Mouse (Mus musculus): ENCODE data around the gene Hist1h2bk.

Hist1h2bk gene

DNA sequence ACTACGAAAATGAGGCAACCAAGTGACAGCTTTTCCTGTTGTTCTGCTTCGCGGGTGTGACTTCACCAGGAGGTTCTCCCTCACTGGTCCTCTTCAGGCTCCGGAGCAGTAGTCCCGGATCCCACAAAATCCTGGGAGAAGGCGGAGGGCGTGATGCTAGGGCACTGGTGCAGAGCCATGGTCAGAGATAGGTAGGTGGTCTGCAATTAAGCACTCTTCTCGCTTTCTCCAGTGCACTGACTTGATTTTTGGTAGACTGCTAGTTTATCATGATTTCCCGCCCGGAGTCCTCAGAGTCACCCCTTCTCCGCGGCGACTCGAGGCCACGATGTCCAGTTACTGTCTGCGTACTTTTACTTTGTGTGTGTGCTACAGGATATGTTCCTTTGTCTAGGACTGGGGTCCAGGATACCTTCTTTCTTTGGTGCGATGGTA is 21.2 kb upstream of the Hist1h2bk start:
- peak; percentile 9 for DNase-seq (ENCODE audit: low spot score)

DNA sequence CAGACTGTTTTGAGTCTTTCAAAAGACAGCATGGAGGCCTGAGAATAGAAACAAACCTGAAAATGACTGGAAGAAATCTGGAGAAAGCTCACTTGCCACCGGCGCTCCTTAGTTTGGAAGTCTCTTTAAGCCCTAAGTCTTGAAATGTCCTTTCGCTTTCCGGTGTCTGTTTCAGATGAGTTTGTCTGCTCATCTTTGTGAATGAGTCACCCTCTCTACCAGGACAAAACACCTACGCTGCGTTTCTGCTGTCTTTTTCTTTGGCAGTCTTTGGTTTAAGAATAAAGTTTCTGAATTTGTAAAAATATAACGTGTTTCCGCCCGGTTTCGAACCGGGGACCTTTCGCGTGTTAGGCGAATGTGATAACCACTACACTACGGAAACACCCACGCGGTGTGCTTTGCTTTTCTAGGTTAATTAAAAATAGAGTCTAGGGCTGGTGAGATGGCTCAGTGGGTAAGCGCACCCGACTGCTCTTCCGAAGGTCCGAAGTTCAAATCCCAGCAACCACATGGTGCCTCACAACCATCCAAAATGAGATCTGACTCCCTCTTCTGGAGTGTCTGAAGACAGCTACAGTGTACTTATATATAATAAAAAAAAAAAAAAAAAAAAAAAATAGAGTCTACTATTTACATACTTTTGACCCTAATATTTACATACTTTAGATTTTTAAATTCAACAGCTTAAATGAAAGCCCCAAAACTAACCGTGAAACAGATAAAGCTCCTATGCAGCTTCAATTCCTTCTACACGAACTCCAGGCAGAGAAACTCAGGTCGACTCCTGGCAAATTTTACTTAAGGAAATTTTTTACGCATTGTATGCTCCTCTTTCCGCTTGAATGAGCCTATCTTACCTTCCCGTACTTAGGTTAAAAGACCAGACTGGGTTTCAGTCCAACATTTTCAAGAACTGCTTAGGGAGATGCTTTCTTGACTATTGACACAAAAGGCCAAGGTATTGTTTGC is 19.9 kb upstream of the Hist1h2bk start:
- peak; percentile 93 for DNase-seq (ENCODE audit: low spot score)

DNA sequence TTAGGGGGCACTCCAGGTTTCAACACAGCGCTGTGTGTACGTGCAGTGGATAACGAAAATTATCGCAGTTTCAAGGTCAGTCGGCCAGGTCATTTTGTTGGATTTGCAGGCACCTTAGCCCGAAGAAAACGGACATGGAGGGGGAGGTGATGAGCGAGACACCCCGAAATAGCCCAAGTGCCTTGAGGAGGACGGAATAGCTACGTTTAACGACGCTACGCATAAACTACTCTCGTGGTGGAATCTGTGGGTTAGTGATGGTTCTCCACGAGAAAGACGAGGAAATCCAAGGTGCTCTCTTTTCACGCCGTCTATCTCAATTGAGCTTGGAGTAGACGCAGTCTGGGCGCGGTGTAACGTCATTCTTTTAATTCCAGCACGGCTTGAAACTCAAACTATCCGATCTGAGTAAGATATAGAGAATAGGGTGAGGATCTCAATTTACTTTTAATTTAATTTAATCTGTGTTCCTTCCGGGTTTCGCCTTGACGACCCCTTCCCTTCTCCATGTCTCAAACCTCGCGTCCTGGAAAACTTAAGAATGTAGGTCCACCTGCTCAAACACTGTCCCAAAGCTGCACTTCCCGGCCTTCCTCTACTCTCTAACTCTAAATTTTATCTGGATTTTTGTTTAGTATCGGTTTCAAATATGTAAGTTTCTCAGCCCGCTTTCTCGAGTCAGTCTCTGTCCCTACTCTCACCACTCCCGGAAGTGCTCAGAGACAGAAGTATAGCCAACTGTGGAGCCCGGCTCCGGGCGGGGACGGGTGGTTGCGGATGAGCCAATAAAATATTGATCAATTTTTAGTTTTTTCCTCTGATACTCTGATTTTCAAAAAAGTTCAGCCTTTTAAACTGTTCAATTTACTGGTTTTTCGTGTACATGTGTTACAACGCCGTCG is 15.5 kb upstream of the Hist1h2bk start:
- DNase-seq (ENCODE audit: low spot score), result peak; percentile 40

DNA sequence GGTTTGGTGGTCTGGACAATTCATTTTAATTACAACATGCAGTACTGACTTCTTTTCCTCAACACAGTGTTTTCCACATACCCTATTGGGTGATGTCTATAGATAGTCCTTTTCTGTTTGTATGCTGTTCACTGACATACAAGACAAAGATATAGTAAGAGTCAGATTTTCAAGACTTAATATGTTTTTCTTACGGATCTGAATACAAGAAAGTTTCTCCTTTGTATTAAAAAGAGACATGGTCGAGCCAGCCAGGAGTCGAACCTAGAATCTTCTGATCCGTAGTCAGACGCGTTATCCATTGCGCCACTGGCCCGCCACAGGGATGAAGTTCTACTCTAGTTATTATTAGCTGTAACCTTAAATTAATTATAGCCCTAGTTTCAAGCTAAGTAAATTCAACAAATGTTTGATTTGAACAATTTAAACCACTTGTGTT is 14.8 kb upstream of the Hist1h2bk start:
- DNase-seq (ENCODE audit: low spot score), result peak; percentile 78

DNA sequence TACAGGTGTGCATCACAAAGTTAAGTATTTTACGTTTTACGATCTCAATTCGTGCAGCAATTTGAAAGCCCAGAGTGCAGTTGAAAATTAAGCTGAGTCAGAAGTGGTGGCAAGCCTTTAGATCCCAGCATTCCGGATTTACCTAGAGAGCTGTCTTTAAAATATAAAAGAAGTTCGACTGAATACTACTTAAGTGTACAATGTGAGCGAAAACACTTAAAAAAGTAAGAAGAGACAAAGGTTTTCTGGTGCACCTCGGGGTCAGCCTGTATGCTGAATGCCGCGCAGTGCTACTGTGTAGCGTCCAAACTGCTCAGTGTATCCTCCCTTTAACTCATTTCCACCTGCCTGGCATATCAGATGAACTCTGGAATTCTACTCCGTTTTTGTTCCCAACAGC is 14.1 kb upstream of the Hist1h2bk start:
- DNase-seq (ENCODE audit: low spot score), result peak; percentile 57

DNA sequence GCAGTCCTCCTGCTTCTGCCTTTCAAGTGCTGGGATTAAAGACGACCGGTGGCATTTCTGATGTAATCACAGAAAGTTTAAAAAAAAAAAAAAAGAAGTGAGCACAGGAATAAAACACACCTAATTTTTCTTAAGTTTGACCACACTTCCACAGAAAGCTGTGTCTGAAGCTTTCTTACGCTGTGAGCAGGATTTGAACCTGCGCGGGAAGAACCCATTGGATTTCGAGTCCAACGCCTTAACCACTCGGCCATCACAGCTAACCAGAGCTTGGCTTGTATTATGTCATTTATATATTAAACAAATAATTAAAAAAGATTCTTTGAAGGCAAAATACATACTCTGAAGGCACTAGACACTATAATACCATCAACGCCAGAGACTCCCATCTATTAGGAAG is 13.4 kb upstream of the Hist1h2bk start:
- DNase-seq (ENCODE audit: low spot score), result peak; percentile 81

DNA sequence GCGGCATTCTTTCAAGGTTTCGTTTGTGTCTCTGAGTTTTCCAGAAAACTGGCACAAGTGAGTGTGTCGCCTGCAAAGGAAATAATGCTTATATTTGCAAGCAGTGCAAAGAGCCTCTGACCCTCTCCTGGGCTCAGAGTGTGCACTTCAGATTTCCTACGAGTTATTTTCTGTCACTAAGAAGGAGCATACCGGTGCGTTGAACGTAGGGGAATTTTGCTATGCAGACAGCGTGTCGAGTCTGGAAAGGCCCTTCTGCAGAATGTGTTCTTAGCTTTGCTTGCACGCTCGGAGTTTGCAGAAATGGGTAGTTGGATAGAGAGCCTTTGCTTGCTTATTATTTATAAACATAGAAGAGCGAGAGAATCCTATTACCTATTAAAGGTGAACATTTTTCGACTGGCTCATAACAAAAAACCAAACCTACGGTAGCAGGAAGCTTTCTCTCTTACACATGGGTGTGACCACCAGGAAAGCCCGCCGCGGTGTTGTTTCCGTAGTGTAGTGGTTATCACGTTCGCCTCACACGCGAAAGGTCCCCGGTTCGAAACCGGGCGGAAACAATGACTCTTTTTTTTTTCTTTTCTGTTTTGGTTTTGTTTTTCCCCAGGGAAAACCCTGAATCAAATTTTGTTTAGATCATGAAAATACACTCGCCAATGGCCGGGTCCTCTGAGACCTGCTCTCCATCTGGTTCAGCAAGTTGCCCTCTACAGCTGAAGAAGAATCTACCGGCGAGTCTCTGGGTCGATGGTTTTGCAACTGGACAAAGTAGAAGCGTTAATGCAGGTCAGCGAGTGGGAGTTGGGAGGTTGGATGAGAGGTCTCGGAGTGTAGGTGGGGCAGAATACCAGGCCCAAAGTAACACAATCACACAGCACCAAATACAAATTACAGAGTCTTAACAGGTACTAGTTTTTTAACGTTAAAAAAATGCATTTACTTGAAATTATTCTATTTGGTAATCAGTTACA is 9.3 kb upstream of the Hist1h2bk start:
- DNase-seq (ENCODE audit: low spot score), result peak; percentile 87

DNA sequence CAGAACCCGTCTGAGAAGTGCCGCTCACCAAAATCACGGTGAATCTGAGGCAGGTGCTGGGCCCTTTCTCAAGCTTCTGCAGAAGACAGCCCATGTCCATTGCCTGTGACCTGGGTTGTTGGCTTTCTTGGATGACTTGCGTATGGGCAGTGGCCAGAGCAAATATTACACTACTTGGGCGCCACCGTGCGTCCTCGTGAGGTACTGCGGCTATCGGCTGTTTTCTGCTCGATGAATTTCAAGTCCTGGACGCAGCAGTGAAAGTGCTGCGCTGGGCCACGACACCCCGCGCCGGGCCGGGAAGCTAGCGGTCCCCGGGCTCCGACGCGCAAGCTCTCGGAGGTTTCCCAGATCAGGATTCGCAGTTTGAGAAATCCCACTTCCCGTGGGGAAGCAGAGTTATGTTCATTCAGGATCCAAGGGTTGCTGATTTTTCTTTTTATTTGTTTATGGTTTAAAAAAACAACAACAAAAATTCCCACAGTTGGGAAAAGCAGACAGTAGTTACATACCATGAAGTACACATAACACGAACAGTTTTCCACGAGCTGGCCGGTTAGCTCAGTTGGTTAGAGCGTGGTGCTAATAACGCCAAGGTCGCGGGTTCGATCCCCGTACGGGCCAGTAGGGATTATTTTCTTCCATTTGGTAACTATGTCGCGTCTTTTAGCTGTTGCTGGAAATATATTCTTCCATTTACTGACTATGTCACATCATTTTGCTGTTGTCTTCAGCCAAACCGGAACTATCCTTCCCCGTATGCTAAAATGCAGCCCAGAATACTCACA is 6.8 kb upstream of the Hist1h2bk start:
- DNase-seq (ENCODE audit: low spot score), result peak; percentile 95

DNA sequence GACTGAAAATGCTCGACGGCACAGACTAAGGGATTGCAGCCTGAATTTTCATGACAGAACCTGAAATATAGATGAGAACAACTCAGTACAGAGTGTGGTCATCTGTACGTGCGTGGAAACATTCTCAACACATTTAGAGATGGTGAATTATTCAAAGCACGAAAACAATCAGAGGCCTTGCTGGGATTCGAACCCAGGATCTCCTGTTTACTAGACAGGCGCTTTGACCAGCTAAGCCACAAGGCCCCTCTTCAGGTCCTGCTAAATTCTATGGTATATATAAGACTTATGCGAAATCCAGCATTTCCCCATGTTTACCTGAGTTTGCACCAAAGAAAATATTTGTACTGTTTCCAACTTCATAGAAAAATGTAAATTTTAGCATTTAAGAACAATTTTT is 5.7 kb upstream of the Hist1h2bk start:
- DNase-seq (ENCODE audit: low spot score), result peak; percentile 64

DNA sequence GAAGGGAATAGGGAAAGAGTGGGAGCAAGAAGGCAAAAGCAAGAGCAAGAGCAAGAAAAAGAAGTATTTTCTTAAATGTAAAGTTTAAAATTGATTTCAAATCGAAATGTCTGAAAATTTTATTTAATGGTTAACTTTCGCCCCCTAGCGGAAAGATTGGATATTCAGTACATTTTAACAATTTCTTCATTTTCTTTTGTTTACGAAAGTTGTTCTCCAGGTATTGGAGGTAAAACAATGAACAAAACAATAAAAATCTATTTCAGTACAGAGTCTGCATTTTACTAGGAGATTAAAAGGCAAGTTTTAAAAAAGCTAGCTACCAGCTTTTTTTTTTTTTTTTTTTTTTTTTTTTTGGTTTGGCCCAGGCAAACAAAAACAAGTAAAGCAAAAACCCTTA is 5.2 kb upstream of the Hist1h2bk start:
- DNase-seq (ENCODE audit: low spot score), result no peak

DNA sequence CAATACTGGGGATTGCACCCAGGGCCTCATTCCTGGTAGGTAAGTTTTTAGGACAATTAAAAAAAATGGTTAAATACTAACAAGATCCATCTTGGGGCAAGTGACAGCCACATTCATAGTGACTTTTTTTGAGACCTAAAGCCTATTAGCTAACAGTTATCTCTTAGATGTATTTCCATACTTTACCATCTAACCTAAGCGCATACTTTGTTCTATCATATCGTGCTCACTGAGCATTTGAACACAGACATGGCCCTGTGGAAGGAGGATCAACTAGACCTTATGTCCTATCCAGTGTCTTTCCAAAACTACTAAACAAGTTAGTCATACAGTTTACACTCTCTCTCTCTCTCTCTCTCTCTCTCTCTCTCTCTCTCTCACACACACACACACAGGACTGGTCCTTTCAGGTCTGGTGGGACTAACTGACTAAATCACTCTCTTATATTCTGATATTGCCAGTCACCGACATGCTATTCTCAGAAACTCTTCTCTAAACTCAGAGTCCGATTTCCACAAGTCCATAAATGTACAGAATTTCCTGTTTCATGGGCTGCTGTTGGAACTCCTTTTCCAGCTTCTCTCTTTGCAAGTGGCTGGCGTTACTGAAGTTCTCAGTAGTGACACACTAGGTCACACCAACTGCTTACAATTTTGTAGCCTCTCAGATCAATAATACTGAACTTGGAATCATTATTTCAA is 1.8 kb upstream of the Hist1h2bk start:
- DNase-seq (ENCODE audit: low spot score), result no peak

DNA sequence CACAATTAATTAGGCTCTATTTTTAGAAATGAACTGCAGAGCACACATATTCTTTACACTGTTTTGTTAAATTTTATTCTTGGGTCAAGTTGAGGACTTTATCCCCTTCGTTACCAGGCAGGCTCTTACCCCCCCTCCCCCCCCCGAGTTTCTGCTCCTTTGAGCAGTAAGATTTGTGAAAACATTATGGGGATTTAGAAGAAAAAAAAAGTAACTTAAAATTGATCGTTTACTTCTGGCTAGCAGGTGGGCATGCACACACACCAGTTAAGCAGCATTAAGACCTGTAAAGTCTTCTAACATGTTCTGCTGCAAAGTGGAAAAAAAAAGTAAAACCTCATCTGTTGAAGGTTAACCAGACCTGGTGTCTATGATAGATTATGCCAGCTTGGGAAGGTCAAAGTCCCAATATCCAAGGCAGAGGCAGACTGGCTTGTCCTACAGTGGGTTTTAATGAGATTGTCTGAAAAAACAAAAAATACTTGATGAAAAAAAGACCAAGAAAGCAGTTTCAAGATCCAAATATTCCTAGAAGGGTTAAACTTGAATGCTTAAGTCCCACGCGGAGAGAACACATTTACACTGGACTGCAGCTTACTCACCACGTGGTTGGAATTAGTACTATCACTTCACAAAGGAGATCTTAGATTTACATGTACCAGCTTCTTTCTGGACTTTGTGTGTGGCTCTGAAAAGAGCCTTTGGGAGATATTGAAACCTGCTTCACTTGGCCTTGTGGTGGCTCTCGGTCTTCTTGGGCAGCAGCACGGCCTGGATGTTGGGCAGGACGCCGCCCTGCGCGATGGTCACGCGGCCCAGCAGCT is 1.0 kb upstream of the Hist1h2bk start:
- DNase-seq (ENCODE audit: low spot score), result peak; percentile 71

DNA sequence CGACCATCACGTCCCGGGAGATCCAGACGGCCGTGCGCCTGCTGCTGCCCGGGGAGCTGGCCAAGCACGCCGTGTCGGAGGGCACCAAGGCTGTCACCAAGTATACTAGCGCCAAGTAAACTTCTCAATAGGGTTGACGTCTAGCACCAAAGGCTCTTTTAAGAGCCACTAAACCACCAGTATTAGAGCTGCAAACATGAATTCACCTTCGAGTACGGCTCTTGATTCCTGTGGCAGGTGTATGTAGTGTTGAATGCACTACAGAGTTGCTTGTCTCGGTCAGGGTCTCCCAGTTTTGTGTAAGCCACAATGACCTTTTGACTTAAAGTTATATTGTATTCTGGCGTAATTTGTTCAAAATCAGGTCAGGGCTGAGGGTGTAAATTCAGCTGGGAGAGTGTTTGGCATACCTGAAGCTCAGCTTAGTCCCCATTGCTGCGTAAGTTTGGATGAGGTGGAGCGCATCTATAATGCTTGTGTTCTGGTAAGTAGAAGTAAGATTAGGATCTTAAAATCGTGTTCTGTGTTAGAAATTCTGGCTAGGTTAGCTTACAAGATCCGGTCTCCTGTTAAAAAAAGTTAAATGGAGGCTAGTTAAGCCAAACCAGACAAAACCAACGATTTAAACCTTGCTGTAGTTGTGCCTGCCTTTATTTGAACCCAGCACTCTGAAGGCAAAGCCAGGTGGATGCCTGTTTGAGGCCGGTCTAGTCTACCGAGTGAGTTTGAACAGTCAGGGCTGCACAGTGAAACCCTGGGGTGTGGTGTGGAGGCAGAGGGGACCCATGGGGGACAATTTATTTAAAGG is 683 bp downstream of the Hist1h2bk start:
- DNase-seq (ENCODE audit: low spot score), result peak; percentile 69

DNA sequence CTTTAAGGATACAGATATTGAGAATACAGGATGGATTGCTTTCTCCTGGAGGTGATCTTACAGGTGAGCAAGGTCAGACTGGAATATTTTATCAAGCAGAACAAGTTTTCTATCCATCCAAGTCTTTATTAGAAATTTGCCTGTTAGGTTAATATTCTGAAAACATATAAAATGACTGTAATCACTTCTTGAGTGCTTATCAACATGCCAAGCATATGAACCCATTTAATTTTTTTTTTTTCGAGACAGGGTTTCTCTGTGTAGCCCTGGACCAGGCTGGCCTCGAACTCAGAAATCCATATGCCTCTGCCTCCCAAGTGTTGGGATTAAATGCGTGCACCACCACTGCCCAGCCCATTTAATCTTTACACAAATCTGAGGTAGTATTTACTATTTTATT is 1.3 kb downstream of the Hist1h2bk start:
- DNase-seq (ENCODE audit: low spot score), result no peak

DNA sequence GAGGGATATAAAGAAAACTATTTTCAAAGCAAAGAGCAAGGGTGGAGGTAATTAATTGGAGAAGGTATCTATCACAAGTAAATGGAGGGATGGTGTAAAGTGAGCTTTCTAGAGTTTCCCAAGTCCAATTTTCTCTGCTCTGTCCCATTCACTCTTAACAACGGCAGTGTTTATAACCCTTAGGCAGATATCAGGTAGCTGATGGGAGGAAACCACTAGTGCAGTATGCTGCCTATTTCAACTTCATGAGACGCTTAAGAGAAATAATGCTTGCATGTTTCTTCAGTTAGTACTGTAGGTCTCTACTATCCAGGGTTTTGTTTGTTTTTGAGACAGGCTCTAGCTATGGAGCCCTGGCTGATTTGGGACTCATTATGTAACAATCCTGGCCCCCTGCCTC is 1.7 kb downstream of the Hist1h2bk start:
- no peak for DNase-seq (ENCODE audit: low spot score)

DNA sequence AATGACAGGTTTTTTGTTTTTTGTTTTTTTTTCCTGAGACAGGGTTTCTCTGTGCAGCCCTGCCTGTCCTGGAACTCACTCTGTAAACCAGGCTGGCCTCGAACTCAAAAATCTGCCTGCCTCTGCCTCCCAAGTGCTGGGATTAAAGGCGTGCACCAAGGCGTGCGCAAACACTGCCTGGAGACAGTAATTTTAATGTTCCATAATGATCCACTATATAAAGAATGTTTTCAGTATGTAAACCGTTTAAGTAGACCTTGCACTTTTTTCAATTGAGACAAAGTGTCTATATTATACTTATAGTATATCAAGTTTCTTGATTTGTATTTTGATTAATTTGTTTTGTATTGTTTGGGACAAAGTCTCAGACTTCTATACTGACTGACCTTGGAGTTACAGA is 3.7 kb downstream of the Hist1h2bk start:
- DNase-seq (ENCODE audit: low spot score), result no peak

DNA sequence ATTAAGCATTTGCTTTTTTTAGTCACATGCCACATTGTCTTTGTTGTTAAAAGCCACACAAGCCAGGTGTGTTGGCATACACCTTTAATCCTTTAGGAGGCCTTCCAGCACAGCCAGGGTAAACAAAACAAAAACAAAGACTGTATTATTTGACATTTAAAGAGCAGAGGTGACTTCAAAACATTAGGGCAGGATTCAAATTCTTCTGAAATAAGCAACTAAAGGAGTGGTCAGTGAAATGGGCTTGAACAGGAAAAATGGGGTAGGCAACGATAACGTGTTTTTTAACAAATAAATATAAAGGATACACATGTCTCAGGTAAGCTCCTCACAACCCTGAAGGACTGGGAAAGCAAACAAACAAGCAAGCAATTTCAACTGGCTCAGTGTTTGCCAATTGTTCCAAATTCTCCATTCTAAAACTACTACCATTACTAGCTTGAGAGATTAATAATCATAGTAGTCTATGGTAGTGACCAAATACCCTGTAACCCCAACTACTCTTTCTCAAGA is 4.3 kb downstream of the Hist1h2bk start:
- DNase-seq (ENCODE audit: low spot score), result no peak

All from yolk sac, embryonic 10.5 days (tissue).